Mouse (Mus musculus) adrenal gland, adult 2 months (tissue): ENCODE results near the gene Knl1. TPM values are rescaled to one million over a fixed set of nuclear protein-coding genes. Genes with fewer than 3 reads are reported as not detected.
A peak's percentile ranks its signal among the peaks of the same experiment; 100 is the strongest.

ENCODE experiments used
- DNase-seq: peaks from one replicate; pipeline ENCODE4 v3.0.0; 2021
- polyA plus RNA-seq: library from polyadenylated mRNA; depleted of rRNA; stranded (reverse); fragments of >200 nt; gene quantifications from 2 replicates; pipeline ENCODE4 v1.2.3, GENCODE M21; 2012
- total RNA-seq, 2 experiments: library from RNA; stranded (reverse); gene quantifications; 2 replicates each; pipeline ENCODE4 v1.2.3; 2021

Gene Knl1
- total and polyA plus RNA-seq, 3 experiments = 0.06 to 1.4 (median 0.59) TPM

DNA sequence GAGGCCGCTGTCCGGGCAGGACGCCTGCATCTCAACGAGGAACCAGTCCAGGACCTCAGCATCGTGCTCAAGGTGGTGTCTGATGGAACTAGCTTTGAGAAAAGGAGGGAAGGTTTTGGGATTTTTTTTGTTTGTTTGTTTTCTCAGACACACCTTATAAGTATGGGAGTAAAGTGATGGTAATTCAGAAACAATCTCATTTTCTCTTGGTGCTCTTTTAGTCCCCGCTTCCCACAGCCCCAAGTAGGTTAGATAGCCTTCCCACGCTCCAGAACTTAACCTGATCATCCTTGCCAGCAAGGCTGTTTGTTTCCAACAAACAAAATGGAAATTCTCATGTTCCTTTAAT is 11.5 kb upstream of the Knl1 start:
- DNase-seq = no peak

DNA sequence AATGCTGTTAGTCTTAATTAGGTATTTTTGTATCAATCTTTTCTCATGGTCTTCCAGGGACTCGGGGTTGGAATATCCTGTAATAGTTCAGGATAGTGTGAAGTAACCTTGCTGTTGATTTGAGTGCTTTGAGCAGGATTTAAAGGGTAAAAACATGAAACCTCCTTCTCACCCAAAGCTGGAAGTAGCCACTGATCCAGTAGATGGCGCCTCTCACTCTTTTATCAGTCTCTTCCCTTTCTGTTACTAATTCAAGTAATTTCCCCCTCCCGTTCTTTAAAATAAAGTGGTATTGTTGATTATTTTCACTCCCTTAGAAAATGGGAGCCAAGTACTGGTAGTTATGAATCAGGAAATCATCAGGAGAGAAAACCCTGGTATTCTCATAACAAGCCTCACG is 6.0 kb upstream of the Knl1 start:
- DNase-seq = no peak

DNA sequence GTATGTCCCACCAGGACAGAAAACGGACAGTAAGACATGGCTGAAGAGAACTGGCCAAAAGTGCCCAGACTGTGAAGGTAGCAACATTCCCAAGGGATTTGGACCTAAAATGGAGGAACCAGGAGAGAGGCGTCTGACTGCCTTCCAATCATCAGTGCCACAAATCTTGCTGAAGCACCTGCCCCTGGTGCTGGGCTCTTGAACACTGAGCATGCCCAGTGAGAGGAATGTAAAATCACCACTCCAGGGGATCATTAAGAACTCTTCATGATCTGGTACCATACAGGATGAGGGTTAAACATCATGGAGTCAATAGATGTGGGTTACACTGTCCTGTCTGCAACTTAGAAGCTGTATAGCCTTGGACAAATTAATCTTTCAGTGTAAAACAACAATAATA is 1.8 kb upstream of the Knl1 start:
- no peak for DNase-seq

DNA sequence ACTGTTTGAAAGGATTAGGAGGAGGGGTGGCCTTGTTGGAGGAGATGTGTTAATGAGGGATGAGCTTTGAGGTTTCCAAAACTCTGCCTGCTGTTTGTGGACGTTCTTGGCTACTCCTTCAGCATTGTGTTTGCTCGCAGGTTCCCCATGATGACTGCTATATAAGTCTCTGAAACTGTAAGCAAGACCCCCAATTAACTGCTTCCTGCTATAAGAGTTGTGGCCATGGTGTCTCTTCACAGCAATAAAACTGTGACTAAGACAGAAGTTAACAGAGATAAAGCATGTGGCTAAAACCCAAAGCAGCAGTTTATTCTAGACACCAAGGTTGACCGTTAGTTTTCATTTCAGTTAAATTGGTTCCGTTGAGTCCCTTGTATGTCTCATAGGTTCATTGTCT is 930 bp downstream of the Knl1 start:
- no peak for DNase-seq

DNA sequence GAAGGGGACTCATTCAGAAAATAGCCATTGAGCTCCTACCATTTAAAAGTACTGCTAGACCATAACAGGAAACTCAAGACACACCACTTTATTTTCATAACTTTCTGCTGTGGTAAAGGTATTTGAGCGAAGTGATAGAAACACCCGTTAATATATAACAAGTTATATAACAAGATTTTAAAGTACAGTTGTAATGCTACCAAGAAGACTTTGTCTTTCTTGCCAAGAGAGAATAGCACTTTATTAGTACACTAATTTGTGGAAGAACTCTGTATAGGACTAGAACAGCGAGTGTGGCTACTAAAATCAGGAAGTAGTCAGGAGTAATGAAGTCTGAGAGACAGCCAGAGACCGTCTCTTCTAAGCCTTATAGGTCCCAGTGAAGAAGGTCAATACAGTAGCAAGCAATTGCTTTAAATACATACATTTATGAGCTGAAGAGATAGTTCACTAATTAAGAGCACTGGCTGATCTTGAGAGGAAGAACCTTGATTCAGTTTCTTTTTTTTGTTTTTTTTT is 3.3 kb downstream of the Knl1 start:
- no peak for DNase-seq

DNA sequence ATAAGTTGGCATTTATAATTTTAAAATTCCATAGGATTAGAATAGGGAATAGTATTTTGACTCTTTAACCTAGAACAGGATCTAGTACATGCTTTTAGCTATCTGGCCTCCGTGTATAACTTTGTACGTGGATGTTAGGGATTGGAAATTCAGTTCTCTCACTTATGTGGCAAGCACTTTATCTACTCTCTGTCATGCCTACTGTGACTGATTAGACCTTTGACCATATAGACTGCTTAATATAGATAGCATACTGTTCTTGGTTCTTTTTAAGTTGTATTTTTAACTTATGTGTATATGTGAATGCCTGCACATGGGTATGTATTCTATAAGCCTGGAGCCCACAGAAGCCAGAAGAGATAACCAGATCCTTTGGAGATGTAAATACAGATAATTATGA is 13.2 kb downstream of the Knl1 start:
- no peak for DNase-seq

DNA sequence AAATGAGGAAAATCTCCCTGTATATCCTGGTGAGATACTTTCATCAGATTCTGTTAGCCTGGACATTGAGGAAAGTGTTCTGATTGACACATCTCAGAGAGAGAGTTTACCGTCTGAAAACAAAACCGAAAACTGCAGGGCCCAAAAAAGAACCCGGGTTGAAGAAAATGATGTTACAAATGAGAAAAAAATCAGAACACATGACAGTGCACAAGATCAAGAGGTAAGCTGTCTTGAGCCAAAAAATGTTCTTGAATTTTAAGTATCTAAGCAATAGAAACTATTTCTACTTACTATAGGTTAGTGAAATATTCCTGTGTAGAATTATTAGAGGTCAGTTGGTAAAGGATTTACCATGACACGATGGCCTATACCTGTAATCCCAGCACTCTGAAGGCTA is 25.5 kb downstream of the Knl1 start:
- DNase-seq = no peak

DNA sequence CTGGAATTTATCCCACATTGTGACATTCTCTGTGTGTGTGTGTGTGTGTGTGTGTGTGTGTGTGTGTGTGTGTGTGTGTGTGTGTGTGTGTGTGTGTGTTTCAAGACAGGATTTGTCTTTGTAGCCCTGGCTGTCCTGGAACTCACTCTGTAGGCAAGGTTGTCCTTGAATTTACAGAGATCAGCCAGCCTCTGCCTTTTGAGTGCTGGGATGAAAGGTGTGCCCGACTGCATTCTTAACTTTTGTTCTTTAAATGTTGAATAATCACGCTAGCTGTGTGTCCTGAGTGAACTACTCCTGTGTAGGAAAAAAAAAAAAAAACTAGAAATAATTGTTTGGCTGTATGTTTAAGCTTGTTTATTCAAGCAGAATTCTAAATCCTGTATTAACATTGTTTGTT is 39.2 kb downstream of the Knl1 start:
- no peak for DNase-seq

DNA sequence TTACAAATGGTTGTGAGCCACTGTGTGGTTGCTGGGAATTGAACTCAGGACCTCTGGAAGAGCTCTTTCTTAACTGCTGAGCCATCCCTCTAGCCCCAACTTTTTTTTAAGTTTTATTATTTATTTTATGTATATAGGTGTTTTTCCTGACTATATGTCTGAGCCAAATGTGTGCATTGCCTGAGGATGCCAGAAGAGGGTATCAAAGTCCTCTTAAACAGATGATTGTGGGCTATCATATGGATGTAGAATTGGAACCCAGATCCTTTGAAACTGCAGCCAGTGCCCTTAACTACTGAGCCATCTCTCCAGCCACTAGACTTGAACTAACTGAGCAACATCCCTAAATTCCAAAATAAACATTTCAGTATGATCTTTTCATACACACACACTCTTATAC is 54.6 kb downstream of the Knl1 start:
- no peak for DNase-seq

DNA sequence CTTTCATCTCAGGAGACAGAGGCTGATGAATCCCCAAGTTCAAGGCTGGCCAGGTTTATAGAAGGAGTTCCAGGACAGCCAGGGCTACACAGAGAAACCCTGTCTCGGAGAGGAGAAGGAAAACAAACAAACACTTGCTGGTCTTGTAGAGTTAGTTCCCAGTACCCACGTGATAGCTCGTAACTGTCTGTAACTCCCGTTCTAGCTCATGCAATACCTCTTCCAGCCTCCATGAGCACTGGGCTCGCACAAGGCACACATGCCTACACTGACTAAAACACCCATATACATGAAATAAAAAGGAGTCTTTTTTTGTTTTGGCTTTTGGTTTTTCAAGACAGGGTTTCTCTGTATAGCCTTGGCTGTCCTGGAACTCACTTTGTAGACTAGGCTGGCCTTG is 59.7 kb downstream of the Knl1 start:
- DNase-seq = no peak

DNA sequence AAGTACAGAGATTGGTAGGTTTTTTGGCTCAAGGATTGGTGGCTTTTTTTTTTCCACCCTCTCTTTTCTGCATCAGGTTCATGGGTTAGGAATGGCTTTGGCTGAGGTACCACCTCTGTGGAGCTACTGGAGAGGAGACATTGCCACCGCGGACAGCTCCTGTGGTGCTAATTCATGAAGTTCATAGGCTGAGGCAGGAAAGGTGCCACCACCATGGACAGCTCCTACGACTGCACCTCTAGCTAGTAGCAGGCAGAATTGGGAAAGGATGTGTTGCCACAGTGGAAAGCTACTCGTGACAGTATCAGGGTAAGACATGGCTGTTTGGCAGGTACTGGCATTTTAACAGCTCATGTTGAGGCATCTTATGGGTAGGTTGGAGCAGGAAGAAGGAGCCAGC is 61.6 kb downstream of the Knl1 start:
- peak; percentile 40 for DNase-seq

DNA sequence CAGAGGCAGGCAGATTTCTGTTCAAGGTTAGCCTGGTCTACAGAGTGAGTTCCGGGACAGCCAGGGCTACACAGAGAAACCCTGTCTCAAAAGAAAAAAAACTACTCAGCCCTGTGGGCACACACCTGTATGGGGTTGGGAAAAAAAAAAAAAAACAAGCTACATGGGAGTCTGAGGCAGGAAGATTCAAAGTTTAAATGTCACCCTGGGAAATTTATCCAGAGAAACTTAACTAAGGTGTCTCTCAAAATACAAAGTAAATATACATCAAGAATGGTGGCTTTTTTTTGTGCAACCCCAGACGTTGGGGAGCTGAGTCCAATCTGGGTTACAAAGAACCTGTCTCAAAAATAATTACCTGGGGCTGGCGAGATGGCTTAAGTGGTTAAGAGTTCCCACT is 64.1 kb downstream of the Knl1 start:
- no peak for DNase-seq

DNA sequence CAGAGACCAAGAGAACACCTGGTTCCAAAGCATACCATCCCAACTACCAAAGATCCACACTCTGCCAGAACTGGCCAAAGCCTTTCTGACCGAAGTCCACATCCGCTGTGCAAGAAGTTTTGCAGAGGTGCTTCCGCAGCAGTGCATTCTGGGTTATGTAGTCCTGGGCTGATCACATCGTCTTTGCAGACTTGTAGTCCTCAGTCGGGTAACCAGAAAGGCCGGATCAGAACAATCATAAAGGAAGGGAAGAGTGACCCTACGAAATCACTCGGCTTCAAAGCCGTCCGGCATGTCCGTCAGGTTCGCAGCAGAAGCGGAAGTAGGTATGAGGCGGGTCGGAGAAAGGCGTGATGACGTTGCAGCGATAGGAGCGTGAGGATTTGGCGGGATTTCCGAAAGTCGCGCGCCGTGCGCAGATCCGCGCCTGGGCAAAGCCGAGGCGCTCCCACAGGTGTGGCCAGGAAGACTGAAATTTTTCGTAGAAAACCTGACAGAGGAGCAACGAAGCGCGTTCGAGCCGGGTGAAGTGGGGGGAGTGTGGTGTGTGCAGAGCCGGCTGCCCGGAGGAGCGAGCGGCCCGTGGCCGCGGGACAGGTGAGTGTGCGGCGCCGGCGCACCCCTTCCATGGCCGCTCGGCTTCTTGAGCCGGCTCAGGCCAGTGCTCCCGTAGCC is 65.7 kb downstream of the Knl1 start, which contains the start of gene Rad51:
Gene Rad51 (plus strand): TSS at position 356 of the 675 bp plus-strand sequence.
- peak; percentile 89 for DNase-seq

DNA sequence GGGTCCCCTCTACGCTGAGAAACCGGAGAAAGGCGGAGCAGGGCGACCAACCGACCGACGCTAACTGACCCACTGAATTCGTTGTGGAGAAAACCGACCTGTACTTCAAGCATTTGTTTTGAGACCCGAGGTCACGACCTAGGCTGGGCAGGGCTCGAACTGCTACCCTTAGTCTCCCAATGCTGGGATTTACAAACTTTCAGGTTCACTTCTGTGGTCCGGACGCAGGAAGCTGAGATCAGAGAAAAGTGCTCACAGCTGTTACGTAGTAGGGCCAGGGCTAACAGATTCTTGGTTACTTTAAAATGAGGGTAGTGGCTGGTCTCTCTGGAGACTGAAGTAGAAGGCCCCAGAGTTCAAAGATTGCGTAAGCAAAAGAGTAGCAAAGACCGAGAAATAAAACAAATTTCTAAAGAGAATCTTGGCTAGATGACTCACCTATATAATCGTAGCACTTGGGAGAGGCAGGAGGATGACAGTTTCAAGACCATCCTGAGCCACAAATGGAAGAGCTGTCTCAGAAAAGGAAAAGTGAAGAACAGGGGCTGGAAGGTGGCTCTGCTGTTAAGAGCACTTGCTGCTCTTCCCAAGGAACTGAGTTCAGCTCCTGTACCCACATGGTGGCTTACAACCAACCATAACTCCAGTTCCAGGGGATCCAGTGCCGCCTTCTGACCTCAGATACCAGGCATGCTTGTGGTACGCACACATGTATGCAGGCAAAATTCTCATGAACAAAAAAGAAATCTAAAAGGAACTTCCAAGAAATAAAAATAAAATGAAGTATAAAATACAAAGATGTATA is 66.4 kb downstream of the Knl1 start:
- no peak for DNase-seq

DNA sequence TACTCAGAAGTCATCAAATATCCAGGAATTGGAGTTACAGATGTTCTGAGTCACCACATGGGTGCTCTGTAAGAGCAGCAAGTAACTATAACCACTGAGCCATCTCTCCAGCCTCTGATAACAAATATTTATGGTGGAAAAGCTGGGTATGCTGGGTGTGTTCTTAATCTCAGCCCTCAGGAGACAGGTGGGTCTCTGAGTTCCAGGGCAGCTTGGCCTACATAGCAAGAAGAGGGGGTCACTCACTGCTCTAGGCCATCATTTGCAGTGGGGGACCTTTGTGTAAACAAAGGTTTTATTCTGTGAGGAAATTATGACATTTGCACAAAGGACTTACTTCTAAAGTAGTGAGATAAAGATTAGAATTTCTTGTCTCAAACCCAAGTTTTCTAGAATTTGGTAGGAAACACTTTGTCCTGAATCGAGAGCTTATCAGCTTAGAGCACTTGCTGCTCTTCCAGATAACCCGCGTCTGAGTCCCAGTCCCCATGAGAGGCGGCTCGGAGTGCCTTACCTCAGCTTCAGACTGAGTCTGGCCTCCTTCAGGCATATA is 89.5 kb downstream of the Knl1 start:
- DNase-seq = no peak

DNA sequence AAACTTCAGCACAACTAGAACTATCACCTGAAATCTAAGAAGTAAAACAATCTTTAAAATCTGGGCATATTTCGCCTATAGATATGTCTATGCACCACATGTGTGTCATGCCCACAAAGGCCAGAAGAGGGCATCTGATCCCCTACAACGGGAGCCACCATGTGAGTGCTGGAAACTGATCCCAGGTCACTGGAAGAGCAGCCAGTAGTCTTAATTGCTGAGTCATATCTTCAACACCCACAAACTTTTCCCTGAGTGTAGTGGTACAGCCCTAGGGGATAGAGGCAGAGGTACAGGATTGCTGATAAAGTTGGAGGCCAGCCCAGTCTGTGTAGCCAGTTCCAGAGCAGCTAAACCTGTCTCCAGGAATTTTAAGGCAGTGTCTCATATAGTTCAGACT is 98.3 kb downstream of the Knl1 start:
- no peak for DNase-seq

DNA sequence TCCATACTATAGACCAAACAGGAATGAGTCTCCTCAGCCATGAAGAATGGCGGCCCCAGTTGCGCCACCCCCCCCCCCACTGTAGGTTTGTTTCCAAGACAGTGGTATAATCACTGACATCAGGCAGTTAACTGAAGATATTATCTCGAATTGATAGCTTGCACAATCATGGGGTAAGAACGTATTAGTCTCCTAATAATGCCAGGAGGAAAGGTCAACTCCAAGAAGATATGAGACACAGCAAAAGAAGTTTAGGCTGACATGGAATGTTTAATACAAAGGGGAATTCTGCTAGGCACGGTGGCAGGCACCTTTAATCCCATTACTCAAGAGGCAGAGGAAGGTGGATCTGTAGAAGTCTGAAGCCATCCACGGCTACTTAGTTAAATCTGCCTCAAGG is 99.5 kb downstream of the Knl1 start:
- no peak for DNase-seq

DNA sequence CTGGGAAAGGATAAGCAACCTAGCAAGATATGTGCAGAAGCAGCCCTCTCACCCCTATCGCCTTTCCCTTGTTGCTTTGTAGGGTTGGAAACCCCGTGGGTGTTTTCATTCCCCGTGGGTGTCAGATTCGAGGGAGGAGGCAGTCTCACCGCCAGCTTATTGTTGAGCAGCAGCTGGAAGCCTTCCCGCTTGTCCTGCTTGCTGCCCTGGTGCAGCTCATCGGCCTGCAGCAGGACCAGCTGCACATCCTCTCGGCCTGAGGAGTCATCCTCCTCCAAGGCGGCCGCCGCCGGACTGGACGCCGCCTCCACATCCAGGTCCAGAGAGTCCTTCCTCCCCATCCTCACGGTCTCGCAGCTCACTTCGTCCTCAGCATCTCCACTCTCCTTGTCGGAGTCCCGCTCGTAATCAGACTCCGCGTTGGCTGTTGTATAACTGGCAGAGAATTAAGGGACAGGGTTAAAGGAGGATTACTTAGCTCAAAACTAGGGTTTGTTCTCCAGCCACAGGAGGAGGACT is 100.3 kb downstream of the Knl1 start:
- DNase-seq = no peak

DNA sequence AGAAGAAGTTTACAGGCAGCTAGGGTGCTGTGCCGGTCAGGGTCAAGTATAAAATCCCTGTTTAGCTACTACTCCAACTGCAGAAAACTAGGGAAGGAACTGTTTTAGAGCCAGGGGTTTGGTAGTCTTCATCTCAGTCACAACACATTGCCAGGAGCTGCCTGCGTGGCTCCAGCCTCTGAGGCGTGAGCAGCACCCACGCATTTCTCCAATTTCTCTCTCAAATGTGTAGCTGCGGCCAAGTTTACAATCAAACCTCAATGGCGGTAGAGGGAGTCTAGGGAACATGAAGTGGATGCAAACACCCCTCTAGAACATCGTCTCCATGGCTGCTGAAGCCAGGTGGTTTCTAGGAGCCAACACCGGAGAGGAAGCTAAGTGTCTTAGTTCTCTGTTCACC is 100.9 kb downstream of the Knl1 start:
- DNase-seq = no peak

DNA sequence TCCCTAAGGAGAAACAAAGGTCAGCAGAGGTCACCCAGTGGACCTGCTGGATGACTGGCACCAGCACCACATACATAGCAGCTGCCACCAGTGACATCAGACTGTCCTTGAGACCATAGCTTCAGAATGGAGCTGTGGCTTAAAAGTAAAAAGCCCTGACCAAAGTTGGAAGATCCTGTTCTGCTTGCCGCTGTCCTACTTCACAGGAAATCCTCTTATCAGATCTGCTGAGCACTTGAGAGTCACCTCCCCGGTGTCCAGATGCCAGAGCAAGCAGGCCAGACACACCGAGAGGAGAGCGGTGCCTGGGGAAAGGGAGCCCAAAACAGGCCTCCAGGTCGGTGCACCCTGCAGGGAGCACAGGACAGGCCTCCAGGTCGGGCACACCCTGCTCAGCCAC is 105.3 kb downstream of the Knl1 start:
- DNase-seq = no peak

DNA sequence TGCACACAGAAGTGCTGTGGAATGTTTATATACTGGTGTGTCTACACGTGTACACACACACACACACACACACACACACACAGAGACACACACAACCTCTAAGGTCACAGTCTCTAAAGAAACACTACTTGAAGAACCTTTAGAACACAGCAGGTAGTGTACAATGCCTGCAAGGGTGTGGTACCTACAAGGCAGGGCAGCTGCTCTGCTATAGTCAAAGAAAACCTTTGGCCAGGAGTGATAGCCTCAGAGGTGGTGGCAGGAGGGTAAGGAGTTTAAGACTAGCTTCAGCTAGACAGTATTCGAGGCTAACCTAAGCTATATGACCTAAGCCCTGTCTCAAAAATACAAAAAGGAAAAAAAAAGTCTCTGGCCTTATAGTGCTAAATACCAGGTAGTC is 107.8 kb downstream of the Knl1 start:
- no peak for DNase-seq
